Mouse (Mus musculus): ENCODE measurements around the gene Fbxl15.

The Fbxl15 gene

DNA sequence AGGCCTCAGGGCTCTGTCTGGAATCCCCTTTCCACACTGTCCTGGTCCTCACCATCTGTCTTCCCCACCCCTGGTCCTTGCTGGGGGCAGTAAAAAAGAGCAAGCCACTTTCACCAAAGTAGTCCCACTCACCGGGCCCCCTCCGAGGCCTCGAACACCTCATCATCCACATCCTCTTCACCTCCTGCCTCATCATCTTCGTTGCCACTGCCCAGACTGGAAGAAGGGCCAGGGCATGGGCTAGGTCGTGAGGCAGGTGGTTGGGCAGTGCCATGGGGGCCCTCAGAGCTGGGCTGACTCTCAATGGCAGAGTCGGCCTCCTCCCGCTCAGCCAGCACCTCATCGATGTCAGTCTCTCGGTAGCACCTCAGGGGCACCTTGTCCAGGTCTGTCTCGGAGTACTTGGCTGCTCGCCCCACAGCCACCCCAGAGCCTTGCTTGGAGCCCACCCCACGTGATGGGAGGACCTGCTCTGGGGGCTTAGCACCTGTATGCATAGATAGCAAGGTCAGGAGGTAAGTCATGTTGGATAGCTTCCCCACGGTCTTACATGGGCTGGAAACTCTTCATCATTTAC lies 4.9 kb upstream of the Fbxl15 start:
- no peak for DNase-seq (ENCODE audit: low spot score)

- DNase-seq (ENCODE audit: low spot score), result no peak
Observed at GRCm38 (mm10) chr19:46323716-46324115, 4.3 kb upstream of the Fbxl15 start.

GRCm38 (mm10) chr19:46324366-46324765 lies 3.6 kb upstream of the Fbxl15 start:
- no peak for DNase-seq (ENCODE audit: low spot score)

- DNase-seq (ENCODE audit: low spot score), result no peak
Observed at GRCm38 (mm10) chr19:46324918-46325317, 3.1 kb upstream of the Fbxl15 start.

GRCm38 (mm10) chr19:46326019-46326755 lies 1.8 kb upstream of the Fbxl15 start:
- DNase-seq (ENCODE audit: low spot score), result no peak

DNA sequence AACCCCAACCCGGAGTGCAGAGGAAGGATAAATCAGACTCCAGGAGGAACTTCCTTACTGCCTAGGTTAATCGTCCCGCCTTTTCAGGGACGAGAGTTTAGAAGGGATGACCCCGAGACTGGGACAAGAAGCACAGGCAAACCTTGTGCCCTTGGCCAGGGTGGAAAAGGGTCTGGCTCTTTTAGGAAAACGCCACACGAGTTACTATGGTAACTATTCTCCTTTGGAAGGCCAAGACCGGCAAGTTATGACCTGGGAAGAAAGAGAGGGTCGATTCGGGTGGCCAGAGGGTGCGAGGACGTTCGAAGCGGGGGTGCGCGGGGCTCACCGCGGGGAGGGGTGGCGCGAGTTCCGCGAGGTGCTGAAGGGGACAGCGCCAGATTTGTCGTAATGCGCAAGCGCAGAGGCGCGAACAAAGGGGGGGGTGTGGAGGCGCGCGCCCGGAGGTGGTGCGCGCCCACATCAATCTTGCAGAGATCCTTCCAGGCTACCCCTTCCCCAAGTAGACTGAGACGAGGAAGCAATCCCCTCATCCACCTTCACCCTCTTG lies 1.2 kb upstream of the Fbxl15 start, which contains the start of gene Psd:
Gene Psd (minus strand): TSS at position 401 of the 550 bp plus-strand sequence.
- no peak for DNase-seq (ENCODE audit: low spot score)

DNA sequence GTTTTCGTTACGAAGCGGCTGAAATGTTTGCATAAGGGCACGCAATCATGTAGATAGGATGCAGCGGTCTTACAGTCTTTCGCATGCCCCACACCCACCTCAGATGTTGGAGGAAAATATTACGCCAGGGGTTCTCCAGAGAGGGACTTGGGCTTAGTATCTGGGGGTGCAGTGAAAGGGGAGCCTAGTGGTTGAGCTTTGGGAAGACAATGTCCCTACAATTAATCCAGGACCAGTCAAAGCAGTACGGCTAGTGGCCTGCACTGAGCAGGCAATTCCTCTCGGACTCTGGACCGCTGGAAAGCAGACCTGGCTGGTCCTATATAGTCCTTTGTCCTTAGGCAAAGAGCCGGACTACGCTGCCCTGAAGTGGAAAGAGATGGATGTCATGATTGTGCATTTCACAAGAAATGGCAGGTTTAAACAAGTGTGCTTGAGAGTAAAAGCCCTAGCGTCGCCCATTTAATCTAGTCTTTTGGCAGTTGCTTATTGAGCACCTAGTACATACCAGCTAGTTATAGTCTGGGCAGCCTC lies 386 bp upstream of the Fbxl15 start:
- DNase-seq (ENCODE audit: low spot score), result no peak

- no peak for DNase-seq (ENCODE audit: low spot score)
Observed at GRCm38 (mm10) chr19:46329031-46329641, 1.2 kb downstream of the Fbxl15 start.

DNA sequence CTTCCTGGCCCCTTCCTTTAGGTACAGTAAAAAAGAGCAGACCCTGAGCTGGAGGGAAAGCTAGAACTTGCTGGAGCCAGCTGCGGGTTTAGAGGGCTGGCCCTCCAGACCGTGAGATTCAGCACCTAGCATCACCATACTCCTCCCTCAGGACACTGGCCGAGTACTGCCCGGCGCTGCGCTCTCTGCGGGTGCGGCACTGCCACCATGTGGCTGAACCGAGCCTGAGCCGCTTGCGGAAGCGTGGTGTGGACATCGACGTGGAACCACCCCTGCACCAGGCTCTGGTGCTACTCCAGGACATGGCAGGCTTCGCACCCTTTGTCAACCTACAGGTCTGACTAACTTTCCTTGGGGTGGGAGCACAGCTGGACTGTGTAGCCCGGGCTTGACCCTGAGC lies 2.0 kb downstream of the Fbxl15 start:
- DNase-seq (ENCODE audit: low spot score), result peak; percentile 71

GRCm38 (mm10) chr19:46330696-46331095 lies 2.7 kb downstream of the Fbxl15 start:
- no peak for DNase-seq (ENCODE audit: low spot score)

DNA sequence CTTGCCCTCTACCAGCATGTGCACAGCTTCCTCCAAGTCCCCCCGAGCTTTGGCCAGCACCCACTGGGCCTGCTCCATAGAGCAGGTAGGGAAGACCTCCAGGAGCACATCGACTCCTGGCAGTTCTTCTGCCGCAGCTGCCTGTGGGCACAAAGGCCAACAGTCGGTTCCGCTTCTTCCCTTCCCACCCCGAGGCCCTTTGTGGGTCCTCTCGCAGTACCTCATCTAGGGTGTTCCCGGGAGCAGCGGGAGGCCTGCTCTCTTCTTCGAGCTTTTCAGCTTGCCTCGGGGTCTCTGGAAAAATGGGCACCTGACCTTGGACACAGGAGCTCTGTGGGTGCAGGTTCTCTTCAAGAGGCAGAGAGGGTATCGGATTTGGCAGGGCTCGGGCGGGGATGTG lies 3.3 kb downstream of the Fbxl15 start:
- no peak for DNase-seq (ENCODE audit: low spot score)

DNA sequence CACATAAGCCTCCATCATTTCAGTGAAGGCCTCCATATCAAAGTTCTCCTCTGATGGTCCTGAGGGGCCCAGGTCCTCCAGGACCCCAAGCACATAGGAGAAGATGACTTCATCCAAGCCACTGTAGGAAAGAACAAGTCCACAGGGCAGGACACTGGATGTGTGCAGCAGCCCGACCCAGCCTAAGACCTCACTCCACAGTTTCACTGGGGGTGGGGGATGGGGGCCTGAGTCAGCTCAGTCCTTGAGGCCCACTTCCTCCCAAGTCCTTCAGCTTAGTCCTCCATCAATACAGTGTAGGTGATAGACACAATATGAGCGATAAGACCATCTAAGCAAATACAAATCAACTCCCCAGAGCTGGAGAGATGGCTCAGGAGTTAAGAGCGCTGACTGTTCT lies 4.0 kb downstream of the Fbxl15 start:
- no peak for DNase-seq (ENCODE audit: low spot score)

DNA sequence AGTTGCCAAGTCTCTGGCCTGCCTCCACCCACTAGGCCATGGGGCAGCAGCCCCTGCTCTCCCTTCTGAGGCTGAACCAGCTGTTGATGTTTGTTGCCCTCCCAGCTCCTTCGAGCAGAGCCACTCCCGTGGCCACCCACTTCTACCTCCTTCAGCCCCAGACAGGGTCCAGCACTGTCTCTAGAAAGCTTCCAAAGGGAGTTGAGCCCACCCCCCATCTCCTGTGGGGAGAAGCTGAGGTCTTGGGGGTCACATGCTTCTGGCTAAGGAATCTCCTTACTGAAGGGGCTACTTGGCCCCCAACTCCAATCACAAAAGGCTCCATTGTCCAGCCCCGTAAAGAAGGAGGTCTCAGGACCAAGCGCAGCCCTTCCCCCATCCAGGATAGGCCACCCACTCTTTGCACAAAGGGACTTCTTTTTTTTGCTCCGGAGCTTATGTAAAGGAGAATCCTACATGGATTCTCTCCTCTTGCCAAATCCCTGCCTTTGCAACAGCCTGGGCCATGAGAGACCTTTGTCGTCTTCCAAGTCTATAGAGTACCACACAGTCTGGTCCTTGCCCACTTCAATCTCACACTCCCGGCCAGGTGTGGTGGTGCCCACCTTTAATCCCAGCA lies 4.8 kb downstream of the Fbxl15 start:
- DNase-seq (ENCODE audit: low spot score), result no peak

GRCm38 (mm10) chr19:46333906-46334305 lies 5.9 kb downstream of the Fbxl15 start:
- DNase-seq (ENCODE audit: low spot score), result no peak

- DNase-seq (ENCODE audit: low spot score), result no peak
Observed at GRCm38 (mm10) chr19:46337719-46338330, 9.8 kb downstream of the Fbxl15 start.

DNA sequence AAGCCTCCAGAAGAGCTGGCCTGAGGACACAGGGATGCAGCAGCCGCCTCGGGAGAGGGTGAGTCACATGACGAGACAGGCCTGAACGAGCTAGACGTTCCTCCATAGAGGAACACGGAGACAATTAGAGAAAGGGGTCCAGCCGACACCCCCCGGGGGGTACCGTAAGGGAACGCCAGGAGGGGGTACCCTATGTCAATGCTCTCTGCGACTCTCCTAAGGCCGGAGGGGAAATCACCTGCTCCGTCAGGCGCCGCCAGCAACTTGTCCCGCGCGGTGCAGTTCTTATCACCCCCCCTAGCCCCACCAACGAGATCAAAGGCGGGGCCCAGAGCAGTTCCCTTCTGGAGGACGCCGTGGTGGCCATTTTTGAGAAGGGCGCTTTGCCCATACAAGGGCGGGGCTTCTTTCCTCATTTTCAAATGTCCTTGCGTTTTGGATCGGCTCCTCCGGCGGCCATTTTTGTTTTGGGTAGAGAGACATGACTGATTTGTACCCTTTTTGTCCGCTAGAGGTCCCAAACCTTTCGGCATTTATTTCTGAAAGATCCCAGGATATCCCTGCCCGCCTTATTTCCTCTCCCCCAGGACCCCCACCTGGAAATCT lies 10.4 kb downstream of the Fbxl15 start, which contains the start of gene Cuedc2:
Gene Cuedc2 (minus strand): TSS at position 372 of the 606 bp plus-strand sequence.
- peak; percentile 90 for DNase-seq (ENCODE audit: low spot score)

GRCm38 (mm10) chr19:46338942-46339286 lies 10.9 kb downstream of the Fbxl15 start:
- DNase-seq (ENCODE audit: low spot score), result no peak

DNA sequence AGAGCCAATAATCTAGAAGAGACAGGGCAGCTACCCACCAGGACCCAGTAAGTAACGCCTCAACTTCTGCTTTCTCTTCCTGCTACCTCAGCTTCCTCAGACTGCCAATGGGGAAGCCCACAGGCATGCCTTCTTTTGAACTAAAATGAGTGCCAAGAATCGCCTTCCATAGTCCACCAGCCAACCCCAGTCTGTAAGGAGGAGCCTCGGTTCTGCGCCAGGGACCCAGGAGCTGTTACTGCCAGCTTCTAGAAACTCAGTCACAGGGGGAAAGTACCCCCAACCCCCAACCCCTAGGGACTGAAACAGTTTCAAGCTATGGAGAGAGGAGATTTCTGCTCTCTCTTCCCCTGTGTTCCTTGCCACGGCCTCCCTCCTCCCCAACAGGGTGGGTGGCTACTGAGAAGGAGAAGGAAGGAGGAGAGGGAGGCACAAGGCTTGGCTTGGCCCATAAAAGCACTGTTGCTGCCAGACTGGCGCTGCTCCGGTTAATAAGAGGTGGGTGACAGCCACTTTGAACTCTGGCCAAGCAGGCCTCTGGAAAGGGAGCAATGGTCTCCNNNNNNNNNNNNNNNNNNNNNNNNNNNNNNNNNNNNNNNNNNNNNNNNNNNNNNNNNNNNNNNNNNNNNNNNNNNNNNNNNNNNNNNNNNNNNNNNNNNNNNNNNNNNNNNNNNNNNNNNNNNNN lies 11.4 kb downstream of the Fbxl15 start:
- peak; percentile 55 for DNase-seq (ENCODE audit: low spot score)

DNA sequence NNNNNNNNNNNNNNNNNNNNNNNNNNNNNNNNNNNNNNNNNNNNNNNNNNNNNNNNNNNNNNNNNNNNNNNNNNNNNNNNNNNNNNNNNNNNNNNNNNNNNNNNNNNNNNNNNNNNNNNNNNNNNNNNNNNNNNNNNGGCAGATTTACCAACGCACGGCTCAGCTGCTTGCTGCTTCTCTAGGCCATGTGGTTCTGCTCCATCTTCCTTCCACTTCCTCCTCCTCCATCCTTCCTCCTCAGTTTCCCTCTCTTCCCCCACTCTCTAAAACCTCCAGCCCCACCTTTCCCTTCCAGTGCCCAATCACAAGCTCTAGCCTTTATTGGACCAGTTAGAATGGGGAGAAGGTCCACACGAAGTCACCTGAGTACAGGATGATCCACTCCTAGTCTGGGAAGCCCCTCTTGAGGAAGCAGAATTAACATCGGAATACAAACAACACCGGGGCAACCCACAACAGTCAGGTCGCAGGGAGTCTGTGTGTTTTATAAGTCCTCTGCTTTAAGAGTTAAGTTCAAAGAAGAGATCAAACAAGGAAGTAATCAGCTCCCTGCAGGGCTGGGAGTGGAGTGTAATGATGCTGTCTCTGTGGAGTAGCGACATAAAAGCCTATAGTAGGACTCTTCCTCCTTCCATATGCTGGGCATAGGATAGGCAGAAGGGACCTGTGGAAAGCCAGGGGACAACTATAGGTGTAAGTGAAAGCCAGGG lies 16.9 kb downstream of the Fbxl15 start:
- DNase-seq (ENCODE audit: low spot score), result no peak

DNA sequence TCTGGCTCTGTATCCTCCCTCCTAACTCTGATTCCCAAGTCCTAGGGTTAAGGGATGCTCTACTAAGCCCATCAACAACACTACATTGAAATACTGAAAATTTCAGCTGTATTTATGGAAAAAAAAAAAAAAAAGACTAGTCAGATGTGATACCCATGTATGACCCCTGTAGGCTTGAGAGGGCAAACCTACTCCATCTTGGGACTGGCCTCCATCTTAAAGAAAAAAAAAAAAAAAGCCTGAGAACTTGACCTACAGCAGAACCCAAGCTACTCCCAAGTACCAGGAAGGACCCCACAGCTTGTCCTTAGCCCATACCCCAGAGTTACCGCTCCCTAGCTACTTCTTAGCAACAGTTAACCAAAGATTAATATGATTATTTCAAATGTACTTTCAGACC lies 19.2 kb downstream of the Fbxl15 start:
- no peak for DNase-seq (ENCODE audit: low spot score)

Data from ovary, adult 18-20 months (tissue).